Mouse (Mus musculus) lung, postnatal 0 days (tissue): ENCODE measurements around the gene Fer1l5.

Experiments
- CTCF ChIP-seq: IDR thresholded peaks from 2 replicates; pipeline ENCODE4 v1.5.1; 2016; ENCODE audit warnings: antibody characterized with exemption, mild to moderate bottlenecking
- EP300 ChIP-seq: IDR thresholded peaks from 2 replicates; pipeline ENCODE4 v1.6.1; 2016; ENCODE audit warnings: antibody characterized with exemption, mild to moderate bottlenecking, control low read depth

GRCm38 (mm10) chr1:36446106-36446824 lies 74.2 kb downstream of the Fer1l5 start:
- TF ChIP-seq CTCF (no peak), EP300 (no peak)
